ENCODE assay signal across 10 mouse cellular contexts in the genomic region with DNA sequence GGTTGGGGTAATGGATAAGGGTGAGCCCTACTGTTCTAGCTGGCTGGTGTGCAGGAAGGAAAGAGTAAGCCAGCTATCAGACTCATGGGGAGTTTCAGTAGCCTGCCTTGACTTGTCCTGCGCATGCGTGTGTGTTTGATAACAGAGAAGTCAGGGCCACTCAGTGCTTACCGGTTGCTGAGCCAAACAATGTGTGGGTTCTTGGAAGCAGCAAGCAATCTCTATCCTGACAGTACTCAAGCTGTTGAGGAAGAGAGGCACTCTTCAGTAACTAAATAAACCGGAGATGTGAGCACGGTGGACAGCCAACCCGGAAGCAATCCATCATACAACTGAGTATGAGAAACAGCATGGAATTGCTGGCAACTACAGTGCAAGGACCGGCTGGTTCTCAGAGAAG.
DNase-seq lines count a peak whose midpoint lies in the region; ATAC-seq lines count a peak whose summit lies in the region.
"Had no signal": no experiment of that assay in that cellular context is flagged by ENCODE, and none has a peak within 500 bp of the region (broad histone marks: within the 10 kb centered on the region; RNA-seq: fewer than 3 reads in every experiment).

No protein-coding gene starts in this region.

- H3K27ac ChIP-seq in heart, embryonic 12.5 days (ENCODE audit: poor library complexity, severe bottlenecking) = no peak overlapping the region
- no peak overlapping the region for H3K27ac ChIP-seq in heart, embryonic 15.5 days
- H3K27ac ChIP-seq in stomach, embryonic 16.5 days (ENCODE audit: low read length) = no peak overlapping the region
- H3K27ac ChIP-seq in midbrain, embryonic 14.5 days (replicated peaks; ENCODE audit: low read depth, low read length) = no peak overlapping the region
- H3K27ac ChIP-seq: gastrocnemius, adult 2 months; liver, embryonic 15.5 days had no signal

- 54% methylated on average over 7 of the region's 7 CpGs for WGBS in heart, embryonic 12.5 days
- 53% methylated on average over 7 of the region's 7 CpGs for WGBS in heart, embryonic 15.5 days
- WGBS in stomach, embryonic 16.5 days = 33% methylated on average over 7 of the region's 7 CpGs
- WGBS in midbrain, embryonic 14.5 days = 91% methylated on average over 7 of the region's 7 CpGs

- H3K36me3 ChIP-seq in heart, embryonic 12.5 days = no peaks in the 10 kb centered on the region
- no peaks in the 10 kb centered on the region for H3K36me3 ChIP-seq in heart, embryonic 15.5 days
- no peaks in the 10 kb centered on the region for H3K36me3 ChIP-seq in stomach, embryonic 16.5 days (ENCODE audit: control insufficient read depth, insufficient read depth, low read length)
- H3K36me3 ChIP-seq in midbrain, embryonic 14.5 days (ENCODE audit: control insufficient read depth, insufficient read depth, low read length) = no peaks in the 10 kb centered on the region
- H3K36me3 ChIP-seq: liver, embryonic 15.5 days had no signal

- H3K9me3 ChIP-seq in heart, embryonic 12.5 days (replicated peaks) = 0 out of 2 replicates have a peak, but pooled peaks cover 2% of the 10 kb centered on the region
- H3K9me3 ChIP-seq in heart, embryonic 15.5 days (replicated peaks) = no peaks in the 10 kb centered on the region
- H3K9me3 ChIP-seq in stomach, embryonic 16.5 days (replicated peaks; ENCODE audit: control insufficient read depth, low read length) = no peaks in the 10 kb centered on the region
- H3K9me3 ChIP-seq in midbrain, embryonic 14.5 days (ENCODE audit: control insufficient read depth, low read length) = no peaks in the 10 kb centered on the region
- H3K9me3 ChIP-seq: liver, embryonic 15.5 days had no signal

- peak; percentile 59 to 69 for DNase-seq in heart, adult 18-20 months
- DNase-seq in layer of hippocampus, adult 9-11 months = peak; percentile 56
- DNase-seq in T-cell, adult 2 months (ENCODE audit: low spot score) = no peak
- no peak for DNase-seq in thymus, postnatal 10 days (ENCODE audit: low spot score in 2 of 2)
- DNase-seq in midbrain, embryonic 14.5 days = no peak
- DNase-seq: gastrocnemius, adult 2 months had no signal

- no peaks in the 10 kb centered on the region for H3K27me3 ChIP-seq in heart, embryonic 12.5 days (replicated peaks)
- H3K27me3 ChIP-seq in heart, embryonic 15.5 days = no peaks in the 10 kb centered on the region
- no peaks in the 10 kb centered on the region for H3K27me3 ChIP-seq in stomach, embryonic 16.5 days (ENCODE audit: control insufficient read depth, insufficient read depth, low read length)
- H3K27me3 ChIP-seq in midbrain, embryonic 14.5 days (ENCODE audit: control insufficient read depth, insufficient read depth, low read length) = no peaks in the 10 kb centered on the region
- H3K27me3 ChIP-seq: liver, embryonic 15.5 days had no signal

- ATAC-seq in heart, embryonic 12.5 days (ENCODE audit: insufficient number of reproducible peaks, low FRiP score) = no peak
- ATAC-seq in heart, embryonic 15.5 days (replicated peaks; ENCODE audit: insufficient number of reproducible peaks, insufficient read depth, low FRiP score, low read depth) = peak; percentile 53
- peak; percentile 21; the same call in 1 of the 2 replicates for ATAC-seq in stomach, embryonic 16.5 days (ENCODE audit: insufficient read depth, low FRiP score)
- no peak for ATAC-seq in midbrain, embryonic 14.5 days (ENCODE audit: low FRiP score, low TSS enrichment)

- H3K4me1 ChIP-seq in heart, embryonic 12.5 days (replicated peaks) = no peaks in the 10 kb centered on the region; the same call in 1 of the 2 replicates
- H3K4me1 ChIP-seq in heart, embryonic 15.5 days (replicated peaks) = no peaks in the 10 kb centered on the region; the same call in 1 of the 2 replicates
- peaks cover 4% of the 10 kb centered on the region; the same call in 1 of the 2 replicates for H3K4me1 ChIP-seq in stomach, embryonic 16.5 days (ENCODE audit: control insufficient read depth, insufficient read depth, low read length)
- H3K4me1 ChIP-seq in midbrain, embryonic 14.5 days (ENCODE audit: control insufficient read depth, insufficient read depth, low read length) = no peaks in the 10 kb centered on the region
- H3K4me1 ChIP-seq: liver, embryonic 15.5 days had no signal

- no peak overlapping the region for H3K4me2 ChIP-seq in heart, embryonic 12.5 days
- H3K4me2 ChIP-seq in heart, embryonic 15.5 days = no peak overlapping the region
- peak overlapping the region; percentile 11; the same call in 1 of the 2 replicates for H3K4me2 ChIP-seq in stomach, embryonic 16.5 days (ENCODE audit: low read depth, low read length)
- H3K4me2 ChIP-seq in midbrain, embryonic 14.5 days (ENCODE audit: low read length) = no peak overlapping the region
- H3K4me2 ChIP-seq: liver, embryonic 15.5 days had no signal

- H3K9ac ChIP-seq in heart, embryonic 12.5 days = no peak overlapping the region
- H3K9ac ChIP-seq in heart, embryonic 15.5 days = no peak overlapping the region
- no peak overlapping the region for H3K9ac ChIP-seq in stomach, embryonic 16.5 days (ENCODE audit: low read length)
- H3K9ac ChIP-seq in midbrain, embryonic 14.5 days (replicated peaks; ENCODE audit: low read length) = no peak overlapping the region
- H3K9ac ChIP-seq: liver, embryonic 15.5 days had no signal

- H3K4me3 ChIP-seq in heart, embryonic 12.5 days = no peak overlapping the region
- no peak overlapping the region for H3K4me3 ChIP-seq in heart, embryonic 15.5 days
- H3K4me3 ChIP-seq in stomach, embryonic 16.5 days (replicated peaks; ENCODE audit: low read length) = no peak overlapping the region
- H3K4me3 ChIP-seq in midbrain, embryonic 14.5 days (replicated peaks; ENCODE audit: low read depth, low read length) = no peak overlapping the region
- H3K4me3 ChIP-seq: gastrocnemius, adult 2 months; liver, embryonic 15.5 days had no signal

Comparison
In these comparisons a context has a peak if more than half of its experiments do, and no peak if none do; other contexts are left out.
1. ATAC-seq: peak in heart, embryonic 15.5 days (single experiment) and stomach, embryonic 16.5 days (single experiment); none in heart, embryonic 12.5 days (single experiment) and midbrain, embryonic 14.5 days (single experiment).
2. DNase-seq: peak in heart, adult 18-20 months (2 of 2) and layer of hippocampus, adult 9-11 months (single experiment); none in T-cell, adult 2 months (single experiment), thymus, postnatal 10 days (0 of 2) and midbrain, embryonic 14.5 days (single experiment).